Mouse (Mus musculus) forebrain, embryonic 16.5 days (tissue): ENCODE results near the gene Ndufa8. TPM values are rescaled to one million over a fixed set of nuclear protein-coding genes. Genes with fewer than 3 reads are reported as not detected.

ENCODE experiments used
- ATAC-seq: fragments of 200-750 bp; cut with Nextera tagmentation; 2 replicates; pipeline ENCODE4 v1.8.0; 2017; ENCODE audit warnings: mild to moderate bottlenecking, moderate library complexity
- H3K27ac ChIP-seq: fragments of 300-500 bp; sonication (generic); 2 replicates; pipeline ENCODE4 v1.5.1; 2014; ENCODE audit warnings: low read length, control low read depth
- H3K27me3 ChIP-seq: fragments of 300-500 bp; sonication (generic); replicated peaks from 2 replicates; pipeline ENCODE4 v1.6.1; 2014; ENCODE audit warnings: low read length; ENCODE audit not compliant: control insufficient read depth, insufficient read depth
- H3K36me3 ChIP-seq: fragments of 300-500 bp; sonication (generic); 2 replicates; pipeline ENCODE4 v1.6.1; 2014; ENCODE audit not compliant: control insufficient read depth, insufficient read depth
- H3K4me1 ChIP-seq: fragments of 300-500 bp; sonication (generic); replicated peaks from 2 replicates; pipeline ENCODE4 v1.6.1; 2014; ENCODE audit warnings: low read length; ENCODE audit not compliant: control insufficient read depth, insufficient read depth
- H3K4me2 ChIP-seq: fragments of 300-500 bp; sonication (generic); 2 replicates; pipeline ENCODE4 v1.6.1; 2014; ENCODE audit warnings: mild to moderate bottlenecking, low read length, control low read depth
- H3K4me3 ChIP-seq: fragments of 300-500 bp; sonication (generic); replicated peaks from 2 replicates; pipeline ENCODE4 v1.5.1; 2014; ENCODE audit warnings: mild to moderate bottlenecking, low read length, control low read depth
- H3K9ac ChIP-seq: fragments of 300-500 bp; sonication (generic); replicated peaks from 2 replicates; pipeline ENCODE4 v1.6.1; 2014; ENCODE audit warnings: low read depth, low read length, control low read depth
- H3K9me3 ChIP-seq: fragments of 300-500 bp; sonication (generic); 2 replicates; pipeline ENCODE4 v1.6.1; 2016; ENCODE audit warnings: low read length; ENCODE audit not compliant: control insufficient read depth
- WGBS: fragments of 180-500 bp; shearing (Covaris S2); extraction: QIAGEN DNeasy Blood & Tissue Kit; methylation state at CpG from one replicate; pipeline ENCODE4 v1.1.7; 2014; 5-methylcytosine and 5-hydroxymethylcytosine counted together
- polyA plus RNA-seq: library from polyadenylated mRNA; unstranded; fragments of >200 nt; fragmentation: Nextera tagmentation; extraction: Ambion mirVana; gene quantifications from 2 replicates; pipeline ENCODE4 v1.2.1, GENCODE M21; 2015

Ndufa8 gene
- polyA plus RNA-seq, 1 experiment from 2014 or later = 273 TPM

- 88% methylated on average over 1 of the region's 1 CpGs for WGBS
- Histone ChIP-seq H3K4me3 (no peak overlapping the region), H3K9ac (no peak overlapping the region), H3K4me2 (no peak overlapping the region), H3K36me3 (no peaks in the 10 kb centered on the region), H3K27ac (no peak overlapping the region), H3K4me1 (peaks cover 6% of the 10 kb centered on the region; the same call in 1 of the 2 replicates), H3K9me3 (no peaks in the 10 kb centered on the region), H3K27me3 (peaks cover 13% of the 10 kb centered on the region)
- no peak for ATAC-seq
Observed at GRCm38 (mm10) chr2:36085041-36085440, 35.8 kb upstream of the Ndufa8 start.

- Histone ChIP-seq H3K9me3 (no peaks in the 10 kb centered on the region), H3K36me3 (no peaks in the 10 kb centered on the region), H3K4me1 (0 out of 2 replicates have a peak, but pooled peaks cover 2% of the 10 kb centered on the region), H3K27me3 (0 out of 2 replicates have a peak, but pooled peaks cover 4% of the 10 kb centered on the region), H3K9ac (no peak overlapping the region), H3K4me2 (no peak overlapping the region), H3K4me3 (no peak overlapping the region), H3K27ac (no peak overlapping the region)
- 0 out of 2 replicates have a peak, but pooled peaks have one; percentile 24 for ATAC-seq
- 70% methylated on average over 9 of the region's 9 CpGs for WGBS
Observed at GRCm38 (mm10) chr2:36082802-36083580, 33.8 kb upstream of the Ndufa8 start.

GRCm38 (mm10) chr2:36081446-36081845, 32.2 kb upstream of the Ndufa8 start:
- no peaks in the 10 kb centered on the region for H3K36me3 ChIP-seq
- H3K4me3 ChIP-seq = no peak overlapping the region
- no peak for ATAC-seq
- H3K4me1 ChIP-seq = peaks cover 13% of the 10 kb centered on the region
- H3K9ac ChIP-seq = no peak overlapping the region
- H3K27ac ChIP-seq = no peak overlapping the region
- H3K9me3 ChIP-seq = no peaks in the 10 kb centered on the region
- no peak overlapping the region for H3K4me2 ChIP-seq
- WGBS = 28% methylated on average over 9 of the region's 9 CpGs
- H3K27me3 ChIP-seq = no peaks in the 10 kb centered on the region

GRCm38 (mm10) chr2:36077160-36077761, 28.1 kb upstream of the Ndufa8 start:
- no peaks in the 10 kb centered on the region for H3K36me3 ChIP-seq
- peaks cover 11% of the 10 kb centered on the region for H3K4me1 ChIP-seq
- no peaks in the 10 kb centered on the region for H3K27me3 ChIP-seq
- peak overlapping the region; percentile 12; the same call in 1 of the 2 replicates for H3K4me2 ChIP-seq
- H3K9ac ChIP-seq = no peak overlapping the region; the same call in 1 of the 2 replicates
- WGBS = 19% methylated on average over 11 of the region's 11 CpGs
- H3K9me3 ChIP-seq = no peaks in the 10 kb centered on the region
- no peak overlapping the region for H3K4me3 ChIP-seq
- peak; percentile 82 for ATAC-seq
- peak overlapping the region; percentile 7 for H3K27ac ChIP-seq

DNA sequence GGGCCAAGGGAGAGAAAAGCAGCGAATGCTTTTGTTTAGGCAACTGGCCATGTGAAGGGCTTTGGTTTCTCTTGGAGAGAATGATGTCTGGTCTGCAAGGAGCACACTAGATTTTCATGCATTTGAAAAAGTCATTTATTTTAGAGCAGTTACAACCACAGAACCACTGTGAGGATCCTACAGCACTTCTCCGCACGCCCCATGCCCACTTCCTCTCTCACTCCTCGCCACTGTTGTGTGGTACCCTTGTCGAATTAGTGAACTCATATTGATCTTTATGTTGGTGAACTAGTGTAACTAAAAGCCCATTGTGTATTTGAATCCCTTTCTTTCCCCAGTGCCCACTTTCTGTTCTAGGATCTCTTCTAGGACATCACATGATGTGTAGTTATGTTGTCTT, 26.0 kb upstream of the Ndufa8 start:
- Histone ChIP-seq H3K9me3 (no peaks in the 10 kb centered on the region), H3K9ac (no peak overlapping the region), H3K4me1 (peaks cover 11% of the 10 kb centered on the region), H3K27ac (no peak overlapping the region), H3K27me3 (no peaks in the 10 kb centered on the region), H3K36me3 (no peaks in the 10 kb centered on the region), H3K4me3 (no peak overlapping the region), H3K4me2 (no peak overlapping the region)
- WGBS = 85% methylated on average over 5 of the region's 5 CpGs
- ATAC-seq = no peak

- no peak for ATAC-seq
- WGBS = 63% methylated on average over 3 of the region's 3 CpGs
- H3K27ac ChIP-seq = no peak overlapping the region
- H3K4me1 ChIP-seq = peaks cover 11% of the 10 kb centered on the region
- H3K27me3 ChIP-seq = no peaks in the 10 kb centered on the region
- H3K9me3 ChIP-seq = no peaks in the 10 kb centered on the region
- no peak overlapping the region for H3K4me2 ChIP-seq
- no peak overlapping the region for H3K9ac ChIP-seq
- no peak overlapping the region for H3K4me3 ChIP-seq
- H3K36me3 ChIP-seq = no peaks in the 10 kb centered on the region
Observed at GRCm38 (mm10) chr2:36073781-36074180, 24.6 kb upstream of the Ndufa8 start.

DNA sequence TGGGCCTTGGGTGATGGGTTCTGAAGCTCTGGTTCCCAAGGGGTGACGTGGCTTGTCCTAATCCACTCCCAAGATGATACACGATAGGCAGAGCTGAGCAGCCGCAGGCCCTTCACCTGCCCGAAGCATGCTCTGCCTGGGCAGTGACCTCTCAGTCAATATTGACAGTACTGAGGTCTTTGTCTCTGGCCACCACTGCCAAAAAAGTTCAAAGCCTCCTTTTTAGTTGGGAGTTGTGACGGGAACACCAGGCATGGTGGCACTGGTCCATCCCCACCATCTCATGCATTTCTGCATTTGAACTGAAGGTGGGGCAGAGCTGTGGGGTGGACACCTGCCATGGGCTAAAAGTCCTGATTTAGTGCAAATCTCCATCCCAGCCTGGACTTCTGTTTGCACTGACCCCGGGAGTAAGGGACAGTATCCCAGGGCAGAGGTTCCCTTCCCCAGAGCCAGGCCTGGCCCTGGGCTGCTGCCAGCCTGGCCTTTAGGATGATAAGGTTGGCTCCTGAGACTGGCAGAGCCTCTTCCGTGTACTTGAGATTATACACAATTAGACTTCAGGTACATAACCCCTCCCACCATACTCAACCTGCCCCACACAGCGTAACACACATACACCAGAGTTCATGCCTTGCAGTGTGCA, 22.6 kb upstream of the Ndufa8 start:
- Histone ChIP-seq H3K27ac (no peak overlapping the region), H3K4me2 (no peak overlapping the region), H3K4me1 (peaks cover under 1% of the 10 kb centered on the region), H3K27me3 (no peaks in the 10 kb centered on the region), H3K9me3 (no peaks in the 10 kb centered on the region), H3K4me3 (no peak overlapping the region), H3K36me3 (no peaks in the 10 kb centered on the region), H3K9ac (no peak overlapping the region)
- ATAC-seq = no peak
- WGBS = 80% methylated on average over 8 of the region's 8 CpGs

GRCm38 (mm10) chr2:36067132-36067531, 17.9 kb upstream of the Ndufa8 start:
- WGBS = 30% methylated on average over 9 of the region's 9 CpGs

DNA sequence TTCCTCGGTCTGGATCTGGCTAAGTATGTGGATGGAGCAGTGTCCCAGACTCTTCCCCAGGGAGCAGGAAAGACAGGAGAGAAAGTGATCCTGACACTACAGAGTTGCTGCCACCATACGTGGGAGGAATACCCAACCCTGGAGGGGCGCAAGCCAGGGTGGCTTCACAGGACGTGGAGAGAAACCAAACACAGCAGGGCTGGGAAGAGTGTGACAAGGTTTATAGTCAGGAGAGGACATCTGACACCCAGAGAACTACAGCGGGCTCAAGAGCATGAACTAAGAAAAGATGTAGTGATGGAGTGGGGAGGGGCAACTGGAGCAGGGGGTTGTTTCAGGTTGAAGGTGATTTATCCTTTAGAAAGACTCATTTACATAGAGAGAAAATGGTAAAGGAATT, 12.2 kb upstream of the Ndufa8 start:
- no peak overlapping the region for H3K27ac ChIP-seq
- no peak for ATAC-seq
- H3K9ac ChIP-seq = no peak overlapping the region
- H3K4me3 ChIP-seq = no peak overlapping the region
- H3K27me3 ChIP-seq = no peaks in the 10 kb centered on the region
- no peak overlapping the region for H3K4me2 ChIP-seq
- 79% methylated on average over 5 of the region's 5 CpGs for WGBS
- no peaks in the 10 kb centered on the region for H3K9me3 ChIP-seq
- H3K36me3 ChIP-seq = no peaks in the 10 kb centered on the region
- H3K4me1 ChIP-seq = no peaks in the 10 kb centered on the region

More at GRCm38 (mm10) chr2:36067132-36067531, 17.9 kb upstream of the Ndufa8 start:
- Histone ChIP-seq H3K36me3 (no peaks in the 10 kb centered on the region), H3K27ac (peak overlapping the region; percentile 60), H3K4me1 (no peaks in the 10 kb centered on the region; the same call in 1 of the 2 replicates), H3K4me2 (no peak overlapping the region), H3K9ac (no peak overlapping the region), H3K9me3 (no peaks in the 10 kb centered on the region), H3K27me3 (no peaks in the 10 kb centered on the region), H3K4me3 (no peak overlapping the region)
- peak; percentile 36; the same call in 1 of the 2 replicates for ATAC-seq
